Mouse (Mus musculus) hindbrain, embryonic 15.5 days (tissue): Measurements from ENCODE around the gene Dennd1c. TPM values are rescaled to one million over a fixed set of nuclear protein-coding genes. Genes with fewer than 3 reads are reported as not detected.
"Not testable (repeated sequence)": the region's sequence is repeated elsewhere in the genome, so short reads cannot be mapped to it uniquely, and the experiment has no call there.

Experiments
- ATAC-seq: fragments of 200-750 bp; cut with Nextera tagmentation; 2 replicates; pipeline ENCODE4 v1.8.0; 2017; ENCODE audit warnings: low read depth, moderate number of reproducible peaks, moderate TSS enrichment; ENCODE audit not compliant: low FRiP score
- H3K27ac ChIP-seq: fragments of 300-500 bp; sonication (generic); replicated peaks from 2 replicates; pipeline ENCODE4 v1.5.1; 2015; ENCODE audit warnings: mild to moderate bottlenecking, inconsistent platforms
- H3K27me3 ChIP-seq: fragments of 300-500 bp; sonication (generic); 2 replicates; pipeline ENCODE4 v1.6.1; 2015; ENCODE audit warnings: control low read depth, inconsistent platforms
- H3K36me3 ChIP-seq: fragments of 300-500 bp; sonication (generic); 2 replicates; pipeline ENCODE4 v1.6.1; 2015; ENCODE audit warnings: control low read depth, inconsistent platforms
- H3K4me1 ChIP-seq: fragments of 300-500 bp; sonication (generic); replicated peaks from 2 replicates; pipeline ENCODE4 v1.6.1; 2015; ENCODE audit warnings: control low read depth, inconsistent platforms
- H3K4me2 ChIP-seq: fragments of 300-500 bp; sonication (generic); 2 replicates; pipeline ENCODE4 v1.6.1; 2015; ENCODE audit warnings: moderate library complexity, mild to moderate bottlenecking, inconsistent platforms
- H3K4me3 ChIP-seq: fragments of 300-500 bp; sonication (generic); 2 replicates; pipeline ENCODE4 v1.5.1; 2015; ENCODE audit warnings: mild to moderate bottlenecking, inconsistent platforms
- H3K9ac ChIP-seq: fragments of 300-500 bp; sonication (generic); 2 replicates; pipeline ENCODE4 v1.6.1; 2015; ENCODE audit warnings: inconsistent platforms
- H3K9me3 ChIP-seq: fragments of 300-500 bp; sonication (generic); 2 replicates; pipeline ENCODE4 v1.6.1; 2016; ENCODE audit warnings: control low read depth, inconsistent platforms
- whole genome bisulfite sequencing: fragments of 180-500 bp; shearing (Covaris S2); methylation state at CpG from one replicate; pipeline ENCODE4 v1.1.7; 2015; 5-methylcytosine and 5-hydroxymethylcytosine counted together
- polyA plus RNA-seq: library from polyadenylated mRNA; unstranded; fragments of >200 nt; fragmentation: Nextera tagmentation; extraction: Ambion mirVana; gene quantifications from 2 replicates; pipeline ENCODE4 v1.2.1, GENCODE M21; 2015

The Dennd1c gene
- polyA plus RNA-seq, 1 experiment from 2014 or later: 4.3 TPM

GRCm38 (mm10) chr17:57060231-57060801, 18.0 kb downstream of the Dennd1c start:
- H3K36me3 ChIP-seq: peaks cover 4% of the 10 kb centered on the region
- ATAC-seq: peak; percentile 92
- peak overlapping the region; percentile 72 for H3K4me2 ChIP-seq
- WGBS: under 1% methylated on average over 44 of the region's 44 CpGs
- no peaks in the 10 kb centered on the region for H3K9me3 ChIP-seq
- peak overlapping the region; percentile 91 for H3K27ac ChIP-seq
- H3K4me3 ChIP-seq: peak overlapping the region; percentile 94
- peaks cover 32% of the 10 kb centered on the region for H3K4me1 ChIP-seq
- peaks cover 25% of the 10 kb centered on the region for H3K27me3 ChIP-seq
- H3K9ac ChIP-seq: peak overlapping the region; percentile 86

- no peaks in the 10 kb centered on the region for H3K9me3 ChIP-seq
- ATAC-seq: peak; percentile 77
- peak within 1 kb of the TSS; percentile 91 for H3K27ac ChIP-seq
- under 1% methylated on average over 32 of the region's 45 CpGs for WGBS
- H3K27me3 ChIP-seq: peaks cover 25% of the 10 kb centered on the region
- H3K4me2 ChIP-seq: peak within 1 kb of the TSS; percentile 72
- peak within 1 kb of the TSS; percentile 94 for H3K4me3 ChIP-seq
- H3K9ac ChIP-seq: peak within 1 kb of the TSS; percentile 86
- H3K4me1 ChIP-seq: peaks cover 32% of the 10 kb centered on the region
- peaks cover 8% of the 10 kb centered on the region for H3K36me3 ChIP-seq
Measured at GRCm38 (mm10) chr17:57059486-57059977, 18.8 kb downstream of the Dennd1c start, which contains the start of gene Slc25a23. TSS of gene Slc25a23 (minus strand) at chr17:57059863.

GRCm38 (mm10) chr17:57058891-57059485, 19.3 kb downstream of the Dennd1c start, which contains the start of gene Crb3:
TSS of gene Crb3 (plus strand) at chr17:57059105.
- H3K9me3 ChIP-seq: no peaks in the 10 kb centered on the region
- peak; percentile 9 for ATAC-seq
- H3K4me2 ChIP-seq: peak within 1 kb of the TSS; percentile 72
- peak within 1 kb of the TSS; percentile 91 for H3K27ac ChIP-seq
- H3K4me3 ChIP-seq: peak within 1 kb of the TSS; percentile 94
- peaks cover 32% of the 10 kb centered on the region for H3K4me1 ChIP-seq
- WGBS: 0% methylated on average over 17 of the region's 22 CpGs
- peak within 1 kb of the TSS; percentile 86 for H3K9ac ChIP-seq
- H3K27me3 ChIP-seq: peaks cover 21% of the 10 kb centered on the region
- H3K36me3 ChIP-seq: peaks cover 8% of the 10 kb centered on the region

GRCm38 (mm10) chr17:57056246-57056645, 22.1 kb downstream of the Dennd1c start:
- Histone ChIP-seq H3K4me1 (peaks cover 20% of the 10 kb centered on the region), H3K4me2 (no peak overlapping the region), H3K27me3 (no peaks in the 10 kb centered on the region), H3K36me3 (peaks cover 33% of the 10 kb centered on the region), H3K9ac (no peak overlapping the region), H3K4me3 (no peak overlapping the region), H3K27ac (no peak overlapping the region), H3K9me3 (no peaks in the 10 kb centered on the region)
- ATAC-seq: no peak
- WGBS: 92% methylated on average over 3 of the region's 3 CpGs

- not testable (repeated sequence) for H3K4me3 ChIP-seq, H3K27me3 ChIP-seq, H3K9ac ChIP-seq, H3K4me1 ChIP-seq, H3K27ac ChIP-seq, H3K4me2 ChIP-seq, ATAC-seq, H3K9me3 ChIP-seq
- 88% methylated on average over 4 of the region's 4 CpGs for WGBS
- peaks cover 53% of the 10 kb centered on the region for H3K36me3 ChIP-seq
Measured at GRCm38 (mm10) chr17:57051679-57052078, 26.6 kb downstream of the Dennd1c start.

- no peak overlapping the region for H3K27ac ChIP-seq
- H3K4me1 ChIP-seq: no peaks in the 10 kb centered on the region
- no peaks in the 10 kb centered on the region for H3K27me3 ChIP-seq
- 95% methylated on average over 3 of the region's 3 CpGs for WGBS
- H3K4me3 ChIP-seq: no peak overlapping the region
- H3K4me2 ChIP-seq: no peak overlapping the region
- no peak for ATAC-seq
- H3K9ac ChIP-seq: no peak overlapping the region
- peaks cover 61% of the 10 kb centered on the region for H3K36me3 ChIP-seq
- H3K9me3 ChIP-seq: no peaks in the 10 kb centered on the region
Measured at GRCm38 (mm10) chr17:57048816-57049215, 29.5 kb downstream of the Dennd1c start.

- H3K27ac ChIP-seq: no peak overlapping the region
- peaks cover 48% of the 10 kb centered on the region for H3K36me3 ChIP-seq
- no peaks in the 10 kb centered on the region for H3K4me1 ChIP-seq
- H3K4me3 ChIP-seq: no peak overlapping the region
- no peaks in the 10 kb centered on the region for H3K27me3 ChIP-seq
- H3K9me3 ChIP-seq: no peaks in the 10 kb centered on the region
- no peak overlapping the region for H3K9ac ChIP-seq
- 50% methylated on average over 5 of the region's 5 CpGs for WGBS
- ATAC-seq: no peak
- no peak overlapping the region for H3K4me2 ChIP-seq
Measured at GRCm38 (mm10) chr17:57047406-57047805, 30.9 kb downstream of the Dennd1c start.

GRCm38 (mm10) chr17:57041554-57041953, 36.8 kb downstream of the Dennd1c start, which contains the start of gene Slc25a41:
TSS of gene Slc25a41 (minus strand) at chr17:57041654.
- Histone ChIP-seq H3K36me3 (peaks cover 17% of the 10 kb centered on the region; the same call in 1 of the 2 replicates), H3K4me2 (no peak within 1 kb of the TSS), H3K27me3 (no peaks in the 10 kb centered on the region), H3K4me3 (no peak within 1 kb of the TSS), H3K27ac (no peak within 1 kb of the TSS), H3K9ac (no peak within 1 kb of the TSS), H3K9me3 (no peaks in the 10 kb centered on the region), H3K4me1 (no peaks in the 10 kb centered on the region)
- no peak for ATAC-seq
- 76% methylated on average over 8 of the region's 8 CpGs for WGBS

GRCm38 (mm10) chr17:57038978-57039377, 39.3 kb downstream of the Dennd1c start:
- no peak for ATAC-seq
- Histone ChIP-seq H3K9ac (no peak overlapping the region), H3K4me2 (no peak overlapping the region), H3K36me3 (no peaks in the 10 kb centered on the region), H3K4me3 (no peak overlapping the region), H3K27me3 (no peaks in the 10 kb centered on the region), H3K9me3 (no peaks in the 10 kb centered on the region), H3K27ac (no peak overlapping the region), H3K4me1 (no peaks in the 10 kb centered on the region)
- WGBS: 47% methylated on average over 8 of the region's 8 CpGs

- Histone ChIP-seq H3K27me3 (no peaks in the 10 kb centered on the region), H3K27ac (0 out of 2 replicates have a peak overlapping the region, but pooled peaks have one; percentile 86), H3K4me3 (no peak overlapping the region; the same call in 1 of the 2 replicates), H3K36me3 (peaks cover 4% of the 10 kb centered on the region), H3K9me3 (no peaks in the 10 kb centered on the region), H3K9ac (no peak overlapping the region), H3K4me2 (peak overlapping the region; percentile 65; the same call in 1 of the 2 replicates), H3K4me1 (peaks cover 29% of the 10 kb centered on the region)
- no peak for ATAC-seq
- 90% methylated on average over 4 of the region's 4 CpGs for WGBS
Measured at GRCm38 (mm10) chr17:57032854-57033253, 45.5 kb downstream of the Dennd1c start.

- H3K27ac ChIP-seq: peak overlapping the region; percentile 86
Measured at GRCm38 (mm10) chr17:57031661-57032420, 46.5 kb downstream of the Dennd1c start.

More at GRCm38 (mm10) chr17:57031661-57032420, 46.5 kb downstream of the Dennd1c start:
- Histone ChIP-seq H3K9me3 (no peaks in the 10 kb centered on the region), H3K4me3 (peak overlapping the region; percentile 85), H3K27me3 (no peaks in the 10 kb centered on the region), H3K36me3 (peaks cover 14% of the 10 kb centered on the region), H3K9ac (peak overlapping the region; percentile 22; the same call in 1 of the 2 replicates), H3K4me2 (peak overlapping the region; percentile 65), H3K4me1 (peaks cover 29% of the 10 kb centered on the region)
- WGBS: under 1% methylated on average over 38 of the region's 38 CpGs
- ATAC-seq: peak; percentile 99
